Mouse (Mus musculus): ENCODE data around the gene Foxred1. TPM values are rescaled to one million over a fixed set of nuclear protein-coding genes. Genes with fewer than 3 reads are reported as not detected.

Gene Foxred1
- total and polyA plus RNA-seq, 3 experiments, result 39.0 to 42.4 TPM; not detected in 1

GRCm38 (mm10) chr9:35211573-35212511 is 987 bp upstream of the Foxred1 start (continued):
- no peak for TF ChIP-seq JUND (IDR thresholded peaks at IDR 0.05; ENCODE audit: low read depth, low read length)

DNA sequence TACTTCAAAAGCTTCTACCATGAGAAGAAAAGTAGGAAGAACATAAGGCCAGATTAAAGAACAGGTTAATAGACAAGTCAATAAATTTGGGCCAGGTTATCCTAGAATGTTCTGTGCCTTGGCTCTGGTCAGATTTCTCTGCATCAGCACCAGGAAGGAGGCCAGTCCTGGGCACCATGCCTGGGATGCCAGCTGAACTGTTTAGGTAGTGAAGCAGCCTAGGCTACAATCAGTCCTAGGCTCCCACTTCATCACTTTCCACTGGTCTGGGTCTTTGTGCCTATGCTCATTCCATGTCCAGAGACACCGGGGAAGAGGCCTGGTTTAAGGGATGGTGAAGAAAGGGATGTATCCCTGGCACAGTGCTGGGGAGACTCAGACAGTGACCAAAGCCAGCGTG is 6.4 kb downstream of the Foxred1 start:
- no peak overlapping the region for H3K4me3 ChIP-seq (ENCODE audit: control insufficient read depth in 1 of 2, insufficient read depth in 1 of 2, low read depth in 2 of 2, low read length in 2 of 2)
- H3K27me3 ChIP-seq (ENCODE audit: control insufficient read depth in 1 of 2, insufficient read depth in 2 of 2, low read length in 2 of 2), result no peaks in the 10 kb centered on the region
- H3K9ac ChIP-seq (ENCODE audit: control insufficient read depth, low read depth, low read length, poor library complexity, severe bottlenecking), result no peak overlapping the region
- no peak overlapping the region for H3K27ac ChIP-seq (ENCODE audit: control insufficient read depth, low read depth, low read length)
- peaks cover 10 to 11% of the 10 kb centered on the region in 2 experiments for H3K4me1 ChIP-seq (ENCODE audit: control insufficient read depth in 1 of 2, insufficient read depth in 2 of 2, low read length in 2 of 2)
- peaks cover 1% of the 10 kb centered on the region; the same call in 1 of the 2 replicates for H3K79me2 ChIP-seq (ENCODE audit: control insufficient read depth, insufficient read depth, low read length, poor library complexity)
- TF ChIP-seq ETS1 (IDR thresholded peaks at IDR 0.05; ENCODE audit: low read depth, low read length), result no peak
- no peak for TF ChIP-seq MAZ (IDR thresholded peaks at IDR 0.05; ENCODE audit: low read depth, low read length)
- TF ChIP-seq TBP (IDR thresholded peaks at IDR 0.05; ENCODE audit: low read depth, low read length), result no peak
- TF ChIP-seq TCF12 (IDR thresholded peaks at IDR 0.05; ENCODE audit: low read depth, low read length), result no peak
- TF ChIP-seq POLR2AphosphoS5 (IDR thresholded peaks at IDR 0.05; ENCODE audit: borderline replicate concordance, low read depth, low read length), result no peak
- TF ChIP-seq BHLHE40 (IDR thresholded peaks at IDR 0.05; ENCODE audit: borderline replicate concordance, low read depth, low read length), result no peak
- no peak for TF ChIP-seq ZKSCAN1 (IDR thresholded peaks at IDR 0.05; ENCODE audit: low read depth, low read length)
- no peak for TF ChIP-seq UBTF (IDR thresholded peaks at IDR 0.05; ENCODE audit: borderline replicate concordance, insufficient read depth, low read depth, low read length)
- TF ChIP-seq TAL1 (IDR thresholded peaks at IDR 0.05; ENCODE audit: low read length), result no peak
- no peak for TF ChIP-seq MYC (IDR thresholded peaks at IDR 0.05; ENCODE audit: low read depth, low read length)
- no peak for TF ChIP-seq ELF1 (IDR thresholded peaks at IDR 0.05; ENCODE audit: low read depth, low read length)
- no peak for TF ChIP-seq POLR2AphosphoS2 (IDR thresholded peaks at IDR 0.05; ENCODE audit: low read length)
- no peak for TF ChIP-seq CHD1 (IDR thresholded peaks at IDR 0.05; ENCODE audit: low read depth, low read length)
- DNase-seq (ENCODE audit: low read depth, low spot score), result no peak
- no peaks in the 10 kb centered on the region for H3K9me3 ChIP-seq (replicated peaks; ENCODE audit: insufficient read depth, low read length)
- H3K36me3 ChIP-seq (ENCODE audit: control insufficient read depth in 1 of 2, insufficient read depth in 2 of 2, low read length in 2 of 2), result peaks cover 8 to 19% of the 10 kb centered on the region in 2 experiments

DNA sequence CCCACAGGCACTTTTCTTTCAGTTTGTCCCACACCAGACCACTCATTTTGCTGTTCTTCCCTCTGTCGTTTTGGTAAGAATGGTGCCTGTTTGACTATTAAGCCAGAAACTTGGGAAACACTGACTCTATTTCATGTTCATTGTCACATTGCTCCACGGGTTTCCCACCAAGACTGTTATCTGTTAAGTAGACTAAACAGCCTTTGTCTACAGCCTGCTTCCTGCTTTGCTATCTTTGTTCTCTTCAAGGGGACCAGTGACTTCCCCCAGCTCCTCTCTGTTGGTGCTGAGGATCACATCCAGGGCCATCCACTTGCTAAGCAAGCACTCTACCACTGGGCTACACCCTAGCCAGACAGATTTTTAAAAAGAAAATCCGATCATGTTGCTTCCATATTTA is 7.3 kb downstream of the Foxred1 start:
- Histone ChIP-seq H3K27me3 (ENCODE audit: control insufficient read depth in 1 of 2, insufficient read depth in 2 of 2, low read length in 2 of 2) (no peaks in the 10 kb centered on the region), H3K27ac (ENCODE audit: control insufficient read depth, low read depth, low read length) (peak overlapping the region; percentile 61), H3K9ac (ENCODE audit: control insufficient read depth, low read depth, low read length, poor library complexity, severe bottlenecking) (peak overlapping the region; percentile 24; the same call in 1 of the 2 replicates), H3K4me3 (ENCODE audit: control insufficient read depth in 1 of 2, insufficient read depth in 1 of 2, low read depth in 2 of 2, low read length in 2 of 2) (no peak overlapping the region), H3K4me1 (ENCODE audit: control insufficient read depth in 1 of 2, insufficient read depth in 2 of 2, low read length in 2 of 2) (peaks cover 10 to 11% of the 10 kb centered on the region in 2 experiments), H3K79me2 (ENCODE audit: control insufficient read depth, insufficient read depth, low read length, poor library complexity) (peaks cover 1% of the 10 kb centered on the region; the same call in 1 of the 2 replicates), H3K9me3 (replicated peaks; ENCODE audit: insufficient read depth, low read length) (no peaks in the 10 kb centered on the region), H3K36me3 (ENCODE audit: control insufficient read depth in 1 of 2, insufficient read depth in 2 of 2, low read length in 2 of 2) (peaks cover 5 to 19% of the 10 kb centered on the region in 2 experiments)
- DNase-seq (ENCODE audit: low read depth, low spot score), result peak; percentile 81
- TF ChIP-seq EP300 (IDR thresholded peaks at IDR 0.05; ENCODE audit: low read depth in 1 of 2, low read length in 2 of 2) (peak; percentile 50 to 61; a peak in 3 of 4 replicates), JUND (IDR thresholded peaks at IDR 0.05; ENCODE audit: low read depth, low read length) (no peak), MAZ (IDR thresholded peaks at IDR 0.05; ENCODE audit: low read depth, low read length) (0 out of 2 replicates have a peak, but pooled peaks have one; percentile 28), MAFK (IDR thresholded peaks at IDR 0.05; ENCODE audit: borderline replicate concordance, low read depth, low read length) (no peak), E2F4 (IDR thresholded peaks at IDR 0.05; ENCODE audit: borderline replicate concordance, low read depth, low read length) (no peak), POLR2AphosphoS2 (IDR thresholded peaks at IDR 0.05; ENCODE audit: low read length) (peak; percentile 47; the same call in 1 of the 2 replicates), MEF2A (IDR thresholded peaks at IDR 0.05; ENCODE audit: extremely low read depth, insufficient replicate concordance, low read depth, low read length, poor library complexity, severe bottlenecking) (no peak), USF1 (IDR thresholded peaks at IDR 0.05; ENCODE audit: low read depth, low read length) (no peak), SMC3 (IDR thresholded peaks at IDR 0.05; ENCODE audit: low read depth, low read length) (no peak), MYB (IDR thresholded peaks at IDR 0.05; ENCODE audit: low read depth, low read length) (no peak), RCOR1 (IDR thresholded peaks at IDR 0.05; ENCODE audit: low read depth, low read length) (0 out of 2 replicates have a peak, but pooled peaks have one; percentile 32), KAT2A (conservative IDR thresholded peaks at IDR 0.05; ENCODE audit: low read depth, low read length) (no peak), TAL1 (IDR thresholded peaks at IDR 0.05; ENCODE audit: low read length) (peak; percentile 58), MYC (IDR thresholded peaks at IDR 0.05; ENCODE audit: low read depth, low read length) (0 out of 2 replicates have a peak, but pooled peaks have one; percentile 41), POLR2A (IDR thresholded peaks at IDR 0.05; ENCODE audit: control insufficient read depth in 1 of 2, insufficient read depth in 1 of 2, low read depth in 1 of 2, low read length in 2 of 2, poor library complexity in 1 of 2) (0 out of 4 replicates have a peak, but pooled peaks of 1 of the 2 experiments have one; percentile 28), CHD1 (IDR thresholded peaks at IDR 0.05; ENCODE audit: low read depth, low read length) (no peak), RAD21 (IDR thresholded peaks at IDR 0.05; ENCODE audit: low read depth, low read length) (no peak), GABPA (IDR thresholded peaks at IDR 0.05; ENCODE audit: low read depth, low read length) (no peak)
